Mouse (Mus musculus) kidney, adult 18-20 months (tissue): ENCODE results near the gene Paf1.

Experiments
- DNase-seq: peaks from one replicate; pipeline ENCODE4 v3.0.0; 2021

Paf1 gene

DNA sequence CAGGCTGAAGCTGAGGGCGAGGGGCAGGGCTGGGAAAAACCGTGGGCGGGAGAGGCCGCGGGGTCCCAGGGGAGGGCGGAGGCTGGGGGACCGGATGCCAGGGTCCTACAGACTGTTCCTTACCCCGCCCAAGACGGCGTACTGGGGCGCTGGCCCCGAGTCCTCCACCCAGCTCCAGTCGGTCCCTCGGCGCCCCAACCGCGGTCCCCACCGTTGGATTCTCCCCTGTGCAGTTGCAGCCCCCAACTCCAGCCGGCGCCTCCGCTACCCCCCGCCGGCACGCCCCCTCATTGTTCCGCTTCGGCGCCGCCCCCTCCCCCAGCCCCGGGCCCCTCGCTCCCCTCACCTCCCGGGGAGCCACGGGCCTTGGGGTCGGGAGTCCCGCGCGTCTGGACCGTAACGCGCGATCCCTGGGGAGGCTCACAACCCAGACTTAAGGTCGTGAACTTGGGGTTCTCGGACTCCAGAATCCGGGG is 21.2 kb upstream of the Paf1 start:
- peak; percentile 44 for DNase-seq

DNA sequence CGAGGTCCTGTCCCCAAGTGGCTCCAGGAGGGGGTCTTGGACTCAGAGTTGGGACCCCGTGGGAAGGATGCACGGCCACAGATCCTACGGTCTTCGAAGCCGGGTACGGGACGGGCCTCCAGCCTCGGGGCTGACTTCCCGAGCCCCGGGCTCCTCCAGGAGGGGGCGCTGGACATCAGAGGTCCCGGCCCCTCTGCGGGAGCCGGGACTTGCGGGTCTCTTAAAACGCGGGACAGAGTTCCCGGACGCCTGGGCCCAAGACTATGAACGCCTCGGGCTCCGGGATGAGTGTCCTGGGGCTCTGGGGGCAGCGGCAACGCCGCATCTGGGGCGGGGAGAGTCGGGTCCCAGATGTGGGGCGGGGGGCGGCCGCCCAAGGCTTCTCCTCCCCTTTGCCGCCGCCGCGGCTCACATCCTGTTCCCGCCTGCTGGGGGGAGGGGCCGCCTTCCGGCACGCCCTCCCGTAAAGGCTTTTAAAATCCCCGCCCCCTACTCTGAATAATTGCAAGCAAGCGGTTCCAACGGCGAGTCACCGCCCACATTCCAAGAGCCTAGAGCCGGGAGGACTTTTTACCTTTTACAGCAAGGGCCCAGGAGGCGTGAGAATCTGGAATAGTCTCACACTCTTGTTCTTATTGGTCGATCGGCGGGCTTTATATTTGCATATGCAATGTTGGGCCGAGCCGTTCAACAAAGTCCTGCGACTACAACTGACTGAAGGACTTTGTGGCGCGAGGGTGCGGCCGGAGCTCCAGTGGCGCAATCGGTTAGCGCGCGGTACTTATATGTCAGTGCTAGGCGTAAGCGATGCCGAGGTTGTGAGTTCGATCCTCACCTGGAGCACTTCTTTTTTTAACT is 20.3 kb upstream of the Paf1 start, which contains the start of gene Plekhg2:
Gene Plekhg2, minus strand, starts transcription at position 349 of the 858 bp plus-strand sequence.
- DNase-seq: peak; percentile 99

DNA sequence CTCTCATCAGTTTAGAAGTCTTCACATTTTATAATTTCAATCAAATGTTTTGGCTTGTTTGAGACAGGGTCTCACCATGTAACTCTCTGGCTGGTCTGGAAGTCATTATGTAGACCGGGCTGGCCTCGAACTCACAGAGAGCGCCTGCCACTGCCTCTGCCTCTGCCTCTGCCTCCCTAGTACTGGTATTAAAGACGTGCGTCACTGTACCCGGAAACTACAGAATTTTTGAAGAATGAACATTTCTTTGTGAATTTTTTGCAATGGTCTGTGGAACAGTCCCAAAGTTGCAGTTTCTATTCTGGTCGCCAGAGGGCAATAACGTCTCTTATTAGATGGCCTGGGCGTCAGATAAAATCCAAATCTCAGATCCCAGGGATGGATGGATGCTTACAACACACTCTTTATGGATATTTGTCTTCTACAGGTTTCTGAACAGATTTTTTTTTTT is 19.6 kb upstream of the Paf1 start:
- DNase-seq: peak; percentile 80

- DNase-seq: no peak
Measured at GRCm38 (mm10) chr7:28373891-28374495, 18.8 kb upstream of the Paf1 start.

GRCm38 (mm10) chr7:28374647-28375046 is 18.1 kb upstream of the Paf1 start:
- no peak for DNase-seq

GRCm38 (mm10) chr7:28375176-28375921 is 17.4 kb upstream of the Paf1 start:
- DNase-seq: peak; percentile 91

- DNase-seq: peak; percentile 92
Measured at GRCm38 (mm10) chr7:28376011-28376771, 16.6 kb upstream of the Paf1 start.

- peak; percentile 68 for DNase-seq
Measured at GRCm38 (mm10) chr7:28377190-28378065, 15.3 kb upstream of the Paf1 start.

DNA sequence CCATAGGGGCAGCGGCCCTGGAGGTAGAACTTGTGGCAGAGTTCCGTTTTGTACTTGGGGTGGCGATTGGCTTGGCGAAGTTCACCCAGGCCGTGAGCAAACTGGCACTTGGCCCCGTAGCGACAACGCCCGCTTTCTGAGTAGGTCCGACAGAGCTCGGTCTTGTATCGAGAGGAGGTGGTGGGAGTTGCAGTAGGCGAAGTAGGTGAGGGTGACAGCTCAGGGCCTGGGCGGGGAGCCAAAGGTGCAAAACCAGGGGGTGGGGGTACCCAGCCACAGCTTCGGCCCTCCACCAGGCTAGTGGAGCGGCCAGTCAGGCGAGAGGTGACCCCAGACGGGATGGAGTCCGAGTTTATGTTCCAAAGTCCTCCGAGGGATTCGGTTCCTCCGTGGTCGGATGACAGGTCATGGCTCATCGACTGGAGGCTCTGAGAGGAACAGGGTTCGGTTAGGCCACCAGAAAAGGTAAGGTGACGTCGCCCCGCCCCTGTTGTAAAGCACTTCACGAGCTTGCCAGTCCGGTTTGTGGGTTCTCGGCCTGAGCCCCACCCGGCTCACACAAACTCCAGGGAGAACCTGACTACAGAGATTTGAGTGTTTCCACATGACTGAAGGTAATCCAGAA is 14.6 kb upstream of the Paf1 start:
- peak; percentile 86 for DNase-seq

GRCm38 (mm10) chr7:28378769-28379651 is 13.7 kb upstream of the Paf1 start:
- DNase-seq: peak; percentile 98

DNA sequence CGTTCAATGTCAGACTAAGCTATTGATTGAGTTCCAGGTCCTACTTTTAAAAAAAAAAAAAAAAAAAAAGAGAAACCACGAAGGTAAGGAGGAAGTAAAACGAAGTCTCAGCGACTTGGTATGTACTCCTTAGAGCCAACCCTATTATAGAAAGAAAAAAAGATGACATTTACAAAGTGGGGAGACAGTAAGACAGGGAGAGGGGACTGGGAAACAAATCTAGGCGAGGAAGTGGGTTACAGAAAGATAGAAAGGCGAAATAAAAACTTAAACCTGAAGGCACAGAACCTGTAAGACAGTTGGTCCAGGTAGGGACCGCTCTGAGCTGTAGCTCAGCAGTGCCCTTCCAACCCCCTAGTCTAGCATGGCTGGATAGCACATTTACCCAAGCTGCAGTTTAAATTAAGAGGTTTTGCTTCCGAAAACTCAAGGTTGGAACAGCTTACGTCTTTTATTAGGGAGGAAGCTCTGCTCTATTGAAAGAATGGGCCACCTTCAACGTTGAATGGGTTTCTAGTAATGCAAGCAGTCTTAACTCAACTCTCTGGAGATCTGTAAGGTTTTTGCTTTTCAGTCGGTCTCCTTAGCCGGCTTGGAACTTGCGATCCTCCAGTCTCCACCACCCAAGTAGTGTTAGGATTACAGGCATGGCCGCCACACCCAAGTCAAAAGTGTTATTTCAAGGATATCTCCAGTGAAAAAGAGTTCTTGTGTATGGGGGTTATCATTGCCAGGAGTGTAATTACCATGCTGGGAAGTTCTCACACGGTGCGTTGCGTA is 12.3 kb upstream of the Paf1 start, which contains the start of gene Zfp36:
Gene Zfp36, minus strand, starts transcription at position 17 of the 780 bp plus-strand sequence.
- no peak for DNase-seq

DNA sequence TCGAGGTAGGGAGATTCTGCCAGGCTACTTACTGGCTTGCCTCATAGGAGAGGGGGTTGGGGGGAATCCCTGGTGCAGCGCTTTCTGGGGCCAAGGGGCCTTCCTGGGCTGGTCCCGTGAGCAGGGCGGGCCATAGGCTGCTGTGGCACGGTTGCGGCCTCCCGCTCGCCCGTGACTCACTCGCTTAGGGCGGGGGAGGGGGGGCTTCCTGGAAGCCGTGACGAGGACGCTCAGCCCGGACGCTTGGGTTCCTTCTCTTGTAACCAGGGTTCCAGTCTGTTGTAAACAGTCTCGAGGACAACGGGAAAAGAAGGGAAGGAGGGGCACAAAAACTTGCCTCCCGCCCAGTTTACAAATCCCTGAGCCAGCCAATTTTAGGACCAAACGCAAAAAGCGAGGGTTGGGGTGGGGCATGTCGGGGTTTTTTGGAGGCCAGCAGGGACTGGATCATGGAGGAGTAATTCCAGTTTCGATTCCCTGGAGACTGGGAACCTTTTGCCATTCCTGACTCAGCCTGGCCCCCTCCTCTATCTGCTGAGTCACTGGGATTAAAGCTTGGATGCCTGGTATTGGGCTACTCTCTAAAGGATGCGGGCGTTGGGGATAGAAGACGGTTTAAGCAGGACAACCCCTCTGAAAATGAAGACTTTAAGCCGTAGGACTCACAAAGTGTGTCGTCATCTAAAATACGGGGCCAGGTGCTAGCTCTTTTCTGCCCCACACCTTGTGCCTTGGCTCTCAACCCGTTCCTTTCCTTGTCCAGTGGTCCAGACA is 11.5 kb upstream of the Paf1 start:
- DNase-seq: peak; percentile 75

DNA sequence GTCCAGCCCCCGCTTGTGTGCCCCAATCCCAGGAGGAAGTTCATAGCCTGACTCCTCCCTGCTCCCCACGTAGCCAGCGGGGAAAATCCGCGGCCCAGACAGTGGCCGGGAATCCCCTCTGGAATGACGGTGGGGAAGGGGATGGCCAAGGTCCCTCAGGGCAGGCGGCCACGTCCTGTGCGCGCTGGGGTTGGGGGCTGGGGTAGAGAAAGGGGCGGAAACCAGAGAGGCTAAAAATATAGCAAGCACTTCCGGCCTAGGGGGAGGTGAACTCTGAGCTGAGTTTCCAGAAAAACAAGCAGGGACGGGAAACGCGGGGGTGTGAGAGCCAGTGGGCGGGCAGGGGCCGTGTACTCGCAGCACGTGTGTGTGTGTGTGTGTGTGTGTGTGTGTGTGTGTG is 10.8 kb upstream of the Paf1 start:
- peak; percentile 87 for DNase-seq

- DNase-seq: no peak
Measured at GRCm38 (mm10) chr7:28382347-28382951, 10.3 kb upstream of the Paf1 start.

DNA sequence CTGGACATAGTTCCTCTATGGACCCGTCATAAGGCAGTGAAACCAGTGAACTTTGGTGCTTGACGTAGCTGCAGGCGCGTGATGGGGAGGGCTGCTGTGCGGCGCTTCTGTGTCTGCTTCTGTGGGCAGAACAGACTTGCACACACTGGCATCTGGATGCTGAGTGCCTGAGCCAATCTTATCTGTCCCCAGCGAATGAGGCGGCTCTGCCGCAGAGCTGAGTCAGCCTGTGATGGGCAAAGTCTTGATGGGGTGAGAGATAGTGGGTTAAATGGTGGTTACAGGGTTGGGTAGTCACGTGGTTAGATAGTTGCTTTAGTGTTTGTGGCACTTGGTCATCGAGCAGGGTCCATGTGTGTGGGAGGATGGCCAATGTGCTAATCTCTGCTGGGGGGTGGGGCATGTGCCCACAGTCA is 9.8 kb upstream of the Paf1 start:
- peak; percentile 71 for DNase-seq

- DNase-seq: no peak
Measured at GRCm38 (mm10) chr7:28383606-28384005, 9.1 kb upstream of the Paf1 start.

DNA sequence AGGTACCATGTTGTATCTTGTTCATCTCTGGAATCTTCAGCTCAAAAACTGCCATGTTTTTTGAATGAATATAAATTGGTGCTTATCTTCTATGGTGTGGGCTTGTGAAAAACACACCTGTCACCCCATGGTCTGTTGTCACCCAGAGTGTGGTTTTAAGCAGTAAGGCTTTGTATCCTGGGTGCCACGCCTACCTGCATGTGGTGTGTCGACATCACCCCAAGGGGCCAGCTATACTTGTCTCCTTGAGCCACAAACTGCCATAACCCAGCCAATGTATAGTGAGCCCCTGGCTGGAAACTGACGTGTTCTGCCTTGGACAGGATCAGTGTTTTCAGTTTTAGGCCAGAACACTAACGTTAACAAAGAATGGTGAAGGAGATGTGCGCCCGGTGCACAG is 8.6 kb upstream of the Paf1 start:
- DNase-seq: no peak

DNA sequence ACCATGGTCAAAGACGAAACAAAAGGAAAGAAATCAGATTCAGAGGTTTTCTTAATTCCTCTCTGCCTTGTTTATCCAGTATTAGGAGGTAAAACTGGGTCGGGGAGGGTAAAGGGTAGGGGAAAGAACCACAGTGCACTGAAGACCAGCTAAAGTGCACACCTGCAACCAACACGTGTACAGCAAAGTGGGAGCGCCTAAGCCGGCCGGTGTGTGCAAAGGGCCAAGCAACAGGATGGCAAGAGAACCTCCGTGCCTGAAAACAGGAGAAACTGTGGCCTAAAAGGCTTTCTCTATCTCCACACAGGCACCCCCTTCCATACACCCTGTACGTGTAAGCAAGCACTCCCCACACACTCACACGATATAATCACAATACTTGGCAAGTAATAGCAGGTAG is 7.6 kb upstream of the Paf1 start:
- no peak for DNase-seq
